ENCODE assay signal across 8 mouse cellular contexts in the genomic region with DNA sequence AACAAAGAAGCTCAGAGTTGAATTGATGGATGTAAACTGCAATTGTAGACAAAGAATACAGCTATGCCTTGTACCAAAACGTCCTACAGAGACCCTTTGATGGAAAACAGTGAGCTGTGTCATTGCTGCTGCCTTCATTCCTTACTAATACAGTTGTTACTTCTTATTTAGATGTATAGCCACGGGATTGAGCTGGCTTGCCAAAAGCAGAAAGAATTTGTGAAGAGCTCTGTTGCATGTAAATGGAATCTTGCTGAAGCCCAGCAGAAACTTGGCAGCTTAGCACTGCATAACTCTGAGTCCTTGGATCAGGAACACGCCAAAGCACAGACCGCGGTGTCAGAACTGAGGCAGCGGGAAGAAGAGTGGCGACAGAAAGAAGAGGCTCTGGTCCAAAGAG. TPM values are rescaled to one million over a fixed set of nuclear protein-coding genes. Genes with fewer than 3 reads are reported as not detected.
DNase-seq lines count a peak whose midpoint lies in the region.

No protein-coding gene starts in this region.

- DNase-seq in gastrocnemius, adult 18-20 months (ENCODE audit: low spot score): peak; percentile 27
- DNase-seq in gastrocnemius, adult 8-10 months (ENCODE audit: low spot score in 2 of 2): no peak
- DNase-seq in right cerebral cortex, adult 18-20 months: peak; percentile 57
- no peak for DNase-seq in right cerebral cortex, postnatal 14 days
- peak; percentile 53 for DNase-seq in left cerebral cortex, adult 11 months (ENCODE audit: low spot score)
- peak; percentile 79 for DNase-seq in telencephalon, adult 2 months (ENCODE audit: low read depth, low spot score)
- no peak for DNase-seq in natural killer cell, adult 2 months (ENCODE audit: low spot score in 2 of 2)
- no peak for DNase-seq in testis, postnatal 14 days (ENCODE audit: low spot score)

RNA-seq across cellular contexts. Expression of gene Cdc37l1, which starts 4.7 kb away (rescaled TPM):
- 10 to 100 TPM; 42.2 to 43.5 TPM for total RNA-seq in gastrocnemius, adult 18-20 months (2021)
- 10 to 100 TPM; 38.6 to 45.9 (median 40.0) TPM for total RNA-seq in gastrocnemius, adult 8-10 months (2022)

RNA-seq across cellular contexts. Expression of gene 4430402I18Rik, which starts 27.3 kb away (rescaled TPM):
- total RNA-seq in gastrocnemius, adult 18-20 months (2021): 1 to 10 TPM; 1.1 to 2.9 TPM
- 1 to 10 TPM; 1.3 to 2.4 (median 1.8) TPM for total RNA-seq in gastrocnemius, adult 8-10 months (2022)

RNA-seq across cellular contexts. Expression of gene Plpp6, which starts 31.1 kb away (rescaled TPM):
- total RNA-seq in gastrocnemius, adult 18-20 months (2021): 1 to 10 TPM; 1.5 to 1.8 TPM
- 1 to 10 TPM; 1.7 to 2.1 (median 1.8) TPM for total RNA-seq in gastrocnemius, adult 8-10 months (2022)

RNA-seq across cellular contexts. Expression of gene Ak3, which starts 52.9 kb away (rescaled TPM):
- total RNA-seq in gastrocnemius, adult 18-20 months (2021): 10 to 100 TPM; 33.4 to 44.6 TPM
- total RNA-seq in gastrocnemius, adult 8-10 months (2022): 10 to 100 TPM; 32.4 to 42.5 (median 39.8) TPM

Comparison
In these comparisons a context has a peak if more than half of its experiments do, and no peak if none do; other contexts are left out.
1. DNase-seq: peak in gastrocnemius, adult 18-20 months (single experiment), right cerebral cortex, adult 18-20 months (single experiment), left cerebral cortex, adult 11 months (single experiment) and telencephalon, adult 2 months (single experiment); none in gastrocnemius, adult 8-10 months (0 of 2), right cerebral cortex, postnatal 14 days (single experiment), natural killer cell, adult 2 months (0 of 2) and testis, postnatal 14 days (single experiment).